Mouse (Mus musculus): ENCODE measurements at regions not wholly inside any gene's neighbourhood (a gene's known extent, or its start where the extent isn't known, plus 50 kb on each side); places are given as distances from the start of the nearest gene placed in this dataset.

GRCm38 (mm10) chr13:118265763-118266520 lies 120.5 kb upstream of the B430218F22Rik start:
- peaks cover 10% of the 10 kb centered on the region; the same call in 1 of the 2 replicates for H3K4me1 ChIP-seq (replicated peaks; ENCODE audit: low read depth, low read length)
- peaks cover 19% of the 10 kb centered on the region for H3K36me3 ChIP-seq (ENCODE audit: insufficient read depth, low read length)
- peaks cover 51% of the 10 kb centered on the region for H3K9me3 ChIP-seq (ENCODE audit: low read length)
- H3K27me3 ChIP-seq (ENCODE audit: insufficient read depth, low read length): no peaks in the 10 kb centered on the region
- TF ChIP-seq NANOG (IDR thresholded peaks at IDR 0.05; ENCODE audit: borderline replicate concordance, low read length) (peak; percentile 76), CTCF (conservative IDR thresholded peaks at IDR 0.05; ENCODE audit: low read length) (no peak), POU5F1 (IDR thresholded peaks at IDR 0.05; ENCODE audit: borderline replicate concordance, low read length) (no peak)
- no peak overlapping the region for H3K4me3 ChIP-seq (replicated peaks; ENCODE audit: low read length)

- no peaks in the 10 kb centered on the region for H3K27me3 ChIP-seq (ENCODE audit: insufficient read depth, low read length)
- peaks cover 32% of the 10 kb centered on the region for H3K9me3 ChIP-seq (ENCODE audit: low read length)
- TF ChIP-seq CTCF (conservative IDR thresholded peaks at IDR 0.05; ENCODE audit: low read length) (no peak), NANOG (IDR thresholded peaks at IDR 0.05; ENCODE audit: borderline replicate concordance, low read length) (no peak), POU5F1 (IDR thresholded peaks at IDR 0.05; ENCODE audit: borderline replicate concordance, low read length) (no peak)
- H3K4me1 ChIP-seq (replicated peaks; ENCODE audit: low read depth, low read length): no peaks in the 10 kb centered on the region
- peaks cover 3% of the 10 kb centered on the region; the same call in 1 of the 2 replicates for H3K36me3 ChIP-seq (ENCODE audit: insufficient read depth, low read length)
- H3K4me3 ChIP-seq (replicated peaks; ENCODE audit: low read length): no peak overlapping the region
Measured at GRCm38 (mm10) chr13:118272904-118273303, 113.5 kb upstream of the B430218F22Rik start.

DNA sequence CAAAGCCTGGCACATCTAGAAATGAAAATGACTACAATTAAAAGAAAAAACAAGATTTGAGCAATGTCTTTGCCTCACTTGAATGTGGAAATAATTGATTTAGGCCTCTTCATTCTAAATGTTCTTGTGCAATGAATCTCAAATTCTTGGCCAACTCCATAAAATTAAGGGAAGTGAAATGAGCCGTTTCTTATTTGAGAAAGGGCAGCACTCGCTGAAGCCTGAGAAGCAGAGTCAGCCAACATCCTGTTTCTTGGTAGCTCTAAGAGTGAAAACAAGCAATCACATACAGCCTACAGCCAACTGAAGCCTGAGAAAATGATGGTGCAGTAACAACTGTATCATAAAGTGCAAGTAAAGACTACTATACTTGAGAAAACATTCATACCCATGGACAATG lies 105.5 kb upstream of the B430218F22Rik start:
- Histone ChIP-seq H3K4me1 (replicated peaks; ENCODE audit: low read depth, low read length) (peaks cover 3% of the 10 kb centered on the region; the same call in 1 of the 2 replicates), H3K9me3 (ENCODE audit: low read length) (no peaks in the 10 kb centered on the region), H3K36me3 (ENCODE audit: insufficient read depth, low read length) (no peaks in the 10 kb centered on the region), H3K4me3 (replicated peaks; ENCODE audit: low read length) (no peak overlapping the region), H3K27me3 (ENCODE audit: insufficient read depth, low read length) (no peaks in the 10 kb centered on the region)
- no peak for TF ChIP-seq CTCF (conservative IDR thresholded peaks at IDR 0.05; ENCODE audit: low read length)
- no peak for TF ChIP-seq NANOG (IDR thresholded peaks at IDR 0.05; ENCODE audit: borderline replicate concordance, low read length)
- TF ChIP-seq POU5F1 (IDR thresholded peaks at IDR 0.05; ENCODE audit: borderline replicate concordance, low read length): no peak

GRCm38 (mm10) chr13:118293728-118294127 lies 92.7 kb upstream of the B430218F22Rik start:
- Histone ChIP-seq H3K27me3 (ENCODE audit: insufficient read depth, low read length) (no peaks in the 10 kb centered on the region), H3K4me3 (replicated peaks; ENCODE audit: low read length) (no peak overlapping the region), H3K9me3 (ENCODE audit: low read length) (peaks cover 8% of the 10 kb centered on the region; the same call in 1 of the 2 replicates), H3K4me1 (replicated peaks; ENCODE audit: low read depth, low read length) (no peaks in the 10 kb centered on the region), H3K36me3 (ENCODE audit: insufficient read depth, low read length) (no peaks in the 10 kb centered on the region)
- TF ChIP-seq POU5F1 (IDR thresholded peaks at IDR 0.05; ENCODE audit: borderline replicate concordance, low read length) (no peak), CTCF (conservative IDR thresholded peaks at IDR 0.05; ENCODE audit: low read length) (no peak), NANOG (IDR thresholded peaks at IDR 0.05; ENCODE audit: borderline replicate concordance, low read length) (no peak)

DNA sequence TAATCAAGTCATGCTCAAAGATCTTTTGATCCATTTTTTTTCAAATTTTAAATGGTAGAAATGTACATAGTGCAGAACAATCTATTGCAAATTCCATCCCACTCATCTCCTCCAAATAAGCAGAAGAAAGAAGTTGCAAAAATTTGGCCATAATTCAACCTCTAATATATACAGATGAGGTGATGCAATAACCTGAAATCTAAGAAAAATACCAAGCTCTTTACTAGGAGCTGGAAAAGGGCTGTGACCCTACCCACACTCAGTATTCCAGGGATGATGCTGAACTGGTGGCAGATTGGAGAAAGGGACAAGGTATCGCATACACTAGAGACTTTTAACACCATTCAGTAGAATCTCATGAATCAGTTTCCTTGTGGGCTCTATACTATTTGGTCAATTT lies 76.3 kb upstream of the B430218F22Rik start:
- H3K9me3 ChIP-seq (ENCODE audit: low read length): no peaks in the 10 kb centered on the region
- no peaks in the 10 kb centered on the region for H3K27me3 ChIP-seq (ENCODE audit: insufficient read depth, low read length)
- no peaks in the 10 kb centered on the region for H3K4me1 ChIP-seq (replicated peaks; ENCODE audit: low read depth, low read length)
- no peak for TF ChIP-seq NANOG (IDR thresholded peaks at IDR 0.05; ENCODE audit: borderline replicate concordance, low read length)
- no peak for TF ChIP-seq POU5F1 (IDR thresholded peaks at IDR 0.05; ENCODE audit: borderline replicate concordance, low read length)
- H3K36me3 ChIP-seq (ENCODE audit: insufficient read depth, low read length): no peaks in the 10 kb centered on the region
- no peak overlapping the region for H3K4me3 ChIP-seq (replicated peaks; ENCODE audit: low read length)

GRCm38 (mm10) chr13:118313676-118314075 lies 72.8 kb upstream of the B430218F22Rik start:
- H3K27me3 ChIP-seq (ENCODE audit: insufficient read depth, low read length): no peaks in the 10 kb centered on the region
- H3K4me3 ChIP-seq (replicated peaks; ENCODE audit: low read length): no peak overlapping the region
- H3K36me3 ChIP-seq (ENCODE audit: insufficient read depth, low read length): no peaks in the 10 kb centered on the region
- TF ChIP-seq NANOG (IDR thresholded peaks at IDR 0.05; ENCODE audit: borderline replicate concordance, low read length): no peak
- TF ChIP-seq POU5F1 (IDR thresholded peaks at IDR 0.05; ENCODE audit: borderline replicate concordance, low read length): no peak
- no peak for TF ChIP-seq CTCF (conservative IDR thresholded peaks at IDR 0.05; ENCODE audit: low read length)
- no peaks in the 10 kb centered on the region for H3K4me1 ChIP-seq (replicated peaks; ENCODE audit: low read depth, low read length)
- no peaks in the 10 kb centered on the region for H3K9me3 ChIP-seq (ENCODE audit: low read length)
